Mouse (Mus musculus) hindbrain, embryonic 10.5 days (tissue): ENCODE data around the gene Prkaa1. TPM values are rescaled to one million over a fixed set of nuclear protein-coding genes. Genes with fewer than 3 reads are reported as not detected.

Experiments used
- DNase-seq: peaks from one replicate; pipeline ENCODE4 v3.0.0-alpha.2; 2017; ENCODE audit warnings: low spot score
- H3K27ac ChIP-seq: fragments of 300-500 bp; sonication (generic); 2 replicates; pipeline ENCODE4 v1.5.1; 2016; ENCODE audit warnings: mild to moderate bottlenecking, moderate library complexity
- H3K27me3 ChIP-seq: fragments of 300-500 bp; sonication (generic); 2 replicates; pipeline ENCODE4 v1.6.1; 2016; ENCODE audit warnings: mild to moderate bottlenecking; ENCODE audit not compliant: poor library complexity, insufficient read depth, severe bottlenecking
- H3K36me3 ChIP-seq: fragments of 300-500 bp; sonication (generic); 2 replicates; pipeline ENCODE4 v1.6.1; 2016; ENCODE audit warnings: mild to moderate bottlenecking, moderate library complexity
- H3K4me1 ChIP-seq: fragments of 300-500 bp; sonication (generic); replicated peaks from 2 replicates; pipeline ENCODE4 v1.6.1; 2016; ENCODE audit warnings: mild to moderate bottlenecking
- H3K4me3 ChIP-seq: fragments of 300-500 bp; sonication (generic); 2 replicates; pipeline ENCODE4 v1.5.1; 2016; ENCODE audit warnings: mild to moderate bottlenecking, moderate library complexity
- H3K9me3 ChIP-seq: fragments of 300-500 bp; sonication (generic); 2 replicates; pipeline ENCODE4 v1.6.1; 2016; ENCODE audit warnings: mild to moderate bottlenecking, moderate library complexity
- WGBS: fragments of 180-500 bp; shearing (Covaris S2); methylation state at CpG from one replicate; pipeline ENCODE4 v1.1.7; 2016; 5-methylcytosine and 5-hydroxymethylcytosine counted together
- polyA plus RNA-seq: library from polyadenylated mRNA; unstranded; fragments of >200 nt; fragmentation: Nextera tagmentation; extraction: Ambion mirVana; gene quantifications from 2 replicates; pipeline ENCODE4 v1.2.1, GENCODE M21; 2016

The Prkaa1 gene
- polyA plus RNA-seq, 1 experiment from 2014 or later = 14.2 TPM

- no peaks in the 10 kb centered on the region for H3K27me3 ChIP-seq
- no peak for DNase-seq
- no peak overlapping the region for H3K27ac ChIP-seq
- no peaks in the 10 kb centered on the region for H3K9me3 ChIP-seq
- no peaks in the 10 kb centered on the region for H3K36me3 ChIP-seq
- no peak overlapping the region for H3K4me3 ChIP-seq
- no peaks in the 10 kb centered on the region for H3K4me1 ChIP-seq
- WGBS = 79% methylated on average over 8 of the region's 8 CpGs
Observed at GRCm38 (mm10) chr15:5134945-5135483, 8.6 kb upstream of the Prkaa1 start.

GRCm38 (mm10) chr15:5138021-5138856 lies 5.4 kb upstream of the Prkaa1 start:
- Histone ChIP-seq H3K4me1 (no peaks in the 10 kb centered on the region), H3K27me3 (no peaks in the 10 kb centered on the region), H3K9me3 (no peaks in the 10 kb centered on the region), H3K4me3 (no peak overlapping the region), H3K36me3 (no peaks in the 10 kb centered on the region), H3K27ac (no peak overlapping the region)
- DNase-seq = no peak
- WGBS = 86% methylated on average over 9 of the region's 9 CpGs

GRCm38 (mm10) chr15:5139366-5139765 lies 4.3 kb upstream of the Prkaa1 start:
- Histone ChIP-seq H3K9me3 (no peaks in the 10 kb centered on the region), H3K4me1 (peaks cover under 1% of the 10 kb centered on the region; the same call in 1 of the 2 replicates), H3K27ac (no peak overlapping the region), H3K36me3 (no peaks in the 10 kb centered on the region), H3K27me3 (no peaks in the 10 kb centered on the region), H3K4me3 (no peak overlapping the region)
- WGBS = 90% methylated on average over 2 of the region's 2 CpGs
- DNase-seq = no peak

GRCm38 (mm10) chr15:5139863-5140262 lies 3.8 kb upstream of the Prkaa1 start:
- H3K4me1 ChIP-seq = peaks cover 5% of the 10 kb centered on the region

GRCm38 (mm10) chr15:5140357-5140756 lies 3.3 kb upstream of the Prkaa1 start:
- H3K27me3 ChIP-seq = no peaks in the 10 kb centered on the region

More at GRCm38 (mm10) chr15:5139863-5140262, 3.8 kb upstream of the Prkaa1 start:
- no peak for DNase-seq
- Histone ChIP-seq H3K9me3 (no peaks in the 10 kb centered on the region), H3K27me3 (no peaks in the 10 kb centered on the region), H3K27ac (no peak overlapping the region), H3K36me3 (no peaks in the 10 kb centered on the region), H3K4me3 (no peak overlapping the region)
- 92% methylated on average over 7 of the region's 7 CpGs for WGBS

GRCm38 (mm10) chr15:5142047-5142446 lies 1.6 kb upstream of the Prkaa1 start:
- Histone ChIP-seq H3K4me3 (no peak overlapping the region), H3K27me3 (no peaks in the 10 kb centered on the region), H3K27ac (no peak overlapping the region), H3K9me3 (no peaks in the 10 kb centered on the region), H3K36me3 (no peaks in the 10 kb centered on the region), H3K4me1 (peaks cover 13% of the 10 kb centered on the region)
- WGBS = 73% methylated on average over 5 of the region's 5 CpGs
- DNase-seq = no peak

More at GRCm38 (mm10) chr15:5140357-5140756, 3.3 kb upstream of the Prkaa1 start:
- no peak for DNase-seq
- Histone ChIP-seq H3K27ac (no peak overlapping the region), H3K9me3 (no peaks in the 10 kb centered on the region), H3K4me3 (no peak overlapping the region), H3K4me1 (peaks cover 10% of the 10 kb centered on the region), H3K36me3 (no peaks in the 10 kb centered on the region)

- peak overlapping the region; percentile 84; the same call in 1 of the 2 replicates for H3K4me3 ChIP-seq
- H3K4me1 ChIP-seq = peaks cover 13% of the 10 kb centered on the region
- no peak overlapping the region for H3K27ac ChIP-seq
- WGBS = 81% methylated on average over 5 of the region's 5 CpGs
- H3K27me3 ChIP-seq = no peaks in the 10 kb centered on the region
- no peaks in the 10 kb centered on the region for H3K36me3 ChIP-seq
- no peaks in the 10 kb centered on the region for H3K9me3 ChIP-seq
- no peak for DNase-seq
Observed at GRCm38 (mm10) chr15:5142714-5143113, 947 bp upstream of the Prkaa1 start.

- no peaks in the 10 kb centered on the region for H3K27me3 ChIP-seq
- H3K36me3 ChIP-seq = no peaks in the 10 kb centered on the region
- peak overlapping the region; percentile 95 for H3K27ac ChIP-seq
- 2% methylated on average over 61 of the region's 61 CpGs for WGBS
- peak overlapping the region; percentile 84 for H3K4me3 ChIP-seq
- H3K9me3 ChIP-seq = no peaks in the 10 kb centered on the region
- peak; percentile 83 for DNase-seq
- H3K4me1 ChIP-seq = peaks cover 18% of the 10 kb centered on the region
Observed at GRCm38 (mm10) chr15:5144021-5144778, 539 bp downstream of the Prkaa1 start.

- H3K27ac ChIP-seq = 0 out of 2 replicates have a peak overlapping the region, but pooled peaks have one; percentile 23
- H3K4me3 ChIP-seq = peak overlapping the region; percentile 84
- no peaks in the 10 kb centered on the region for H3K9me3 ChIP-seq
- 48% methylated on average over 9 of the region's 9 CpGs for WGBS
- DNase-seq = no peak
- H3K27me3 ChIP-seq = no peaks in the 10 kb centered on the region
- peaks cover 18% of the 10 kb centered on the region for H3K4me1 ChIP-seq
- H3K36me3 ChIP-seq = no peaks in the 10 kb centered on the region
Observed at GRCm38 (mm10) chr15:5145196-5145945, 1.7 kb downstream of the Prkaa1 start.

- 82% methylated on average over 4 of the region's 4 CpGs for WGBS
- peaks cover 18% of the 10 kb centered on the region for H3K4me1 ChIP-seq
- no peaks in the 10 kb centered on the region for H3K9me3 ChIP-seq
- H3K27ac ChIP-seq = no peak overlapping the region
- H3K4me3 ChIP-seq = no peak overlapping the region
- no peaks in the 10 kb centered on the region for H3K27me3 ChIP-seq
- no peaks in the 10 kb centered on the region for H3K36me3 ChIP-seq
- DNase-seq = no peak
Observed at GRCm38 (mm10) chr15:5149187-5149586, 5.5 kb downstream of the Prkaa1 start.

- H3K36me3 ChIP-seq = no peaks in the 10 kb centered on the region
- no peak for DNase-seq
- no peak overlapping the region for H3K4me3 ChIP-seq
- WGBS = 97% methylated on average over 6 of the region's 6 CpGs
- H3K4me1 ChIP-seq = peaks cover 7% of the 10 kb centered on the region; the same call in 1 of the 2 replicates
- no peaks in the 10 kb centered on the region for H3K9me3 ChIP-seq
- H3K27ac ChIP-seq = no peak overlapping the region
- no peaks in the 10 kb centered on the region for H3K27me3 ChIP-seq
Observed at GRCm38 (mm10) chr15:5152171-5152570, 8.5 kb downstream of the Prkaa1 start.

- DNase-seq = no peak
- WGBS = 89% methylated on average over 9 of the region's 9 CpGs
Observed at GRCm38 (mm10) chr15:5154621-5155020, 11.0 kb downstream of the Prkaa1 start.

More at GRCm38 (mm10) chr15:5154621-5155020, 11.0 kb downstream of the Prkaa1 start:
- Histone ChIP-seq H3K36me3 (no peaks in the 10 kb centered on the region), H3K9me3 (no peaks in the 10 kb centered on the region), H3K27ac (no peak overlapping the region), H3K4me1 (0 out of 2 replicates have a peak, but pooled peaks cover 2% of the 10 kb centered on the region), H3K4me3 (no peak overlapping the region), H3K27me3 (no peaks in the 10 kb centered on the region)
